Mouse (Mus musculus) small intestine, adult 2 months (tissue): ENCODE measurements at regions not wholly inside any gene's neighbourhood (a gene's known extent, or its start where the extent isn't known, plus 50 kb on each side); places are given as distances from the start of the nearest gene placed in this dataset.

Source experiments
- H3K27ac ChIP-seq: fragments of 200-500 bp; 2 replicates; pipeline ENCODE4 v1.5.1; 2012; ENCODE audit warnings: low read depth, low read length, control low read depth, inconsistent platforms; ENCODE audit not compliant: insufficient read depth
- H3K27me3 ChIP-seq: fragments of 200-500 bp; 2 replicates; pipeline ENCODE4 v1.6.1; 2012; ENCODE audit warnings: mild to moderate bottlenecking, moderate library complexity, low read length, inconsistent platforms; ENCODE audit not compliant: control insufficient read depth, insufficient read depth
- H3K36me3 ChIP-seq: fragments of 200-500 bp; 2 replicates; pipeline ENCODE4 v1.6.1; 2012; ENCODE audit warnings: mild to moderate bottlenecking, low read length, control low read depth, inconsistent platforms; ENCODE audit not compliant: control insufficient read depth, insufficient read depth
- H3K4me1 ChIP-seq: fragments of 200-500 bp; 2 replicates; pipeline ENCODE4 v1.6.1; 2012; ENCODE audit warnings: low read length, inconsistent platforms, mixed read lengths; ENCODE audit not compliant: control insufficient read depth, insufficient read depth, insufficient read length
- H3K4me3 ChIP-seq: fragments of 200-500 bp; 2 replicates; pipeline ENCODE4 v1.5.1; 2012; ENCODE audit warnings: low read depth, mild to moderate bottlenecking, control low read depth, inconsistent platforms, low read length, moderate library complexity
- CTCF ChIP-seq: fragments of 200-500 bp; IDR thresholded peaks from 2 replicates; pipeline ENCODE4 v1.5.1; 2012; ENCODE audit warnings: low read depth, mild to moderate bottlenecking, control low read depth, inconsistent platforms, low read length, moderate library complexity, mixed read lengths; ENCODE audit not compliant: insufficient replicate concordance, insufficient read length; ENCODE audit errors: extremely low read depth
- POLR2A ChIP-seq: fragments of 200-500 bp; IDR thresholded peaks from 2 replicates; pipeline ENCODE4 v1.6.1; 2012; ENCODE audit warnings: low read depth, mild to moderate bottlenecking, control low read depth, inconsistent platforms, low read length, moderate library complexity
- WGBS: fragments of 180-500 bp; shearing (Covaris S2); methylation state at CpG from one replicate; pipeline ENCODE4 v1.1.7; 2018; 5-methylcytosine and 5-hydroxymethylcytosine counted together

GRCm38 (mm10) chr13:90376207-90376606, 286.8 kb upstream of the Xrcc4 start:
- no peaks in the 10 kb centered on the region for H3K27me3 ChIP-seq
- WGBS: 85% methylated on average over 6 of the region's 6 CpGs

GRCm38 (mm10) chr13:90371415-90372150, 282.2 kb upstream of the Xrcc4 start:
- WGBS: 67% methylated on average over 4 of the region's 4 CpGs
- no peaks in the 10 kb centered on the region for H3K27me3 ChIP-seq
- no peak overlapping the region for H3K4me3 ChIP-seq
- TF ChIP-seq POLR2A (no peak), CTCF (no peak)
- no peaks in the 10 kb centered on the region for H3K4me1 ChIP-seq
- no peak overlapping the region for H3K27ac ChIP-seq
- H3K36me3 ChIP-seq: no peaks in the 10 kb centered on the region

More at GRCm38 (mm10) chr13:90376207-90376606, 286.8 kb upstream of the Xrcc4 start:
- no peak for TF ChIP-seq CTCF
- no peak for TF ChIP-seq POLR2A
- H3K27ac ChIP-seq: no peak overlapping the region
- H3K36me3 ChIP-seq: no peaks in the 10 kb centered on the region
- H3K4me3 ChIP-seq: no peak overlapping the region
- no peaks in the 10 kb centered on the region for H3K4me1 ChIP-seq

GRCm38 (mm10) chr13:90370746-90371414, 281.5 kb upstream of the Xrcc4 start:
- 59% methylated on average over 3 of the region's 3 CpGs for WGBS

GRCm38 (mm10) chr13:90364518-90365027, 275.2 kb upstream of the Xrcc4 start:
- no peaks in the 10 kb centered on the region for H3K4me1 ChIP-seq
- no peak overlapping the region for H3K4me3 ChIP-seq
- no peaks in the 10 kb centered on the region for H3K27me3 ChIP-seq
- no peak overlapping the region for H3K27ac ChIP-seq
- TF ChIP-seq CTCF (no peak), POLR2A (no peak)
- H3K36me3 ChIP-seq: no peaks in the 10 kb centered on the region
- 73% methylated on average over 4 of the region's 4 CpGs for WGBS

More at GRCm38 (mm10) chr13:90370746-90371414, 281.5 kb upstream of the Xrcc4 start:
- H3K27ac ChIP-seq: no peak overlapping the region
- no peaks in the 10 kb centered on the region for H3K4me1 ChIP-seq
- no peaks in the 10 kb centered on the region for H3K27me3 ChIP-seq
- no peaks in the 10 kb centered on the region for H3K36me3 ChIP-seq
- H3K4me3 ChIP-seq: no peak overlapping the region
- TF ChIP-seq POLR2A (no peak), CTCF (no peak)

GRCm38 (mm10) chr13:90359861-90360601, 270.6 kb upstream of the Xrcc4 start:
- Histone ChIP-seq H3K36me3 (no peaks in the 10 kb centered on the region), H3K27me3 (no peaks in the 10 kb centered on the region), H3K4me3 (no peak overlapping the region), H3K27ac (no peak overlapping the region), H3K4me1 (no peaks in the 10 kb centered on the region)
- WGBS: 35% methylated on average over 10 of the region's 10 CpGs
- TF ChIP-seq POLR2A (no peak), CTCF (no peak)

- Histone ChIP-seq H3K27me3 (no peaks in the 10 kb centered on the region), H3K4me3 (no peak overlapping the region), H3K36me3 (no peaks in the 10 kb centered on the region), H3K4me1 (no peaks in the 10 kb centered on the region), H3K27ac (no peak overlapping the region)
- WGBS: 85% methylated on average over 1 of the region's 1 CpGs
- no peak for TF ChIP-seq POLR2A
Observed at GRCm38 (mm10) chr13:90358149-90358548, 268.7 kb upstream of the Xrcc4 start.

- WGBS: 84% methylated on average over 1 of the region's 1 CpGs
- TF ChIP-seq CTCF: no peak
- no peak for TF ChIP-seq POLR2A
- Histone ChIP-seq H3K4me1 (no peaks in the 10 kb centered on the region), H3K4me3 (no peak overlapping the region), H3K36me3 (no peaks in the 10 kb centered on the region), H3K27me3 (no peaks in the 10 kb centered on the region), H3K27ac (no peak overlapping the region)
Observed at GRCm38 (mm10) chr13:90355602-90356001, 266.2 kb upstream of the Xrcc4 start.
